Mouse (Mus musculus): ENCODE results near the gene Hist1h2ap. TPM values are rescaled to one million over a fixed set of nuclear protein-coding genes. Genes with fewer than 3 reads are reported as not detected.

Hist1h2ap gene
- polyA plus RNA-seq, 1 experiment: 2,018 TPM

DNA sequence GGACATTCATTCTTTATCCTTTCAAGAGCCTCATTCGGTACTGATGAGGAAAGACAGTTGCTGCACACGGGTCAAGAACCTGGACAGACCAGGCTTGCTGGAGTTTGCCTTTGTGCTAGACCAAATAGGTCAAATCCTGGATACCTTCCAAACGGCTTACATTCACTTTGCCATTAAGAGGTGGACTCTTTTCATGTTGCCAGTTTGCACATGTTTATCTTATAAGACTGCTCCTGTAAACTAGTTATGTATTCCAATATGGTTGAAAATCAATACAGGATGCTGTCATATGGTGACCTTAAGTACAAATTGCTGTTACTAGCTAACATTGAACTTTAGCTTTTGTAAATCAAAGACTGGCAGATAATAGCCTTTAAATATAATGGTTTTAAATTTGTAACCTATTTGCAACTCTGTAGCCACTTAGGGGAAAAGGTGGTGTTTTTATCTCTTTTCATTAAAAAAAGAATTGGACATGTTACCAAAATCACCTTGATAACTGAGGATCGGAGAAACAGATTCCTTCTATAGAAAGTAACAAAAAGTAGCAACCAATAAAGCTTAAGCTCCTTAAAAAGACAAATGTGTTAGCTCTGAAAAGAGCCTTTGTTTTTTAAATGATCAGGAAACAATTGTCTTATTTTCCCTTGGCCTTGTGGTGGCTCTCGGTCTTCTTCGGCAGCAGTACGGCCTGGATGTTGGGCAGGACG is 47.0 kb downstream of the Hist1h2ap start:
- no peak for TF ChIP-seq MYOG (IDR thresholded peaks at IDR 0.05; ENCODE audit: control insufficient read depth, extremely low read depth, insufficient read length)
- no peaks in the 10 kb centered on the region for H3K27me3 ChIP-seq (ENCODE audit: control insufficient read depth, insufficient read depth, insufficient read length)

DNA sequence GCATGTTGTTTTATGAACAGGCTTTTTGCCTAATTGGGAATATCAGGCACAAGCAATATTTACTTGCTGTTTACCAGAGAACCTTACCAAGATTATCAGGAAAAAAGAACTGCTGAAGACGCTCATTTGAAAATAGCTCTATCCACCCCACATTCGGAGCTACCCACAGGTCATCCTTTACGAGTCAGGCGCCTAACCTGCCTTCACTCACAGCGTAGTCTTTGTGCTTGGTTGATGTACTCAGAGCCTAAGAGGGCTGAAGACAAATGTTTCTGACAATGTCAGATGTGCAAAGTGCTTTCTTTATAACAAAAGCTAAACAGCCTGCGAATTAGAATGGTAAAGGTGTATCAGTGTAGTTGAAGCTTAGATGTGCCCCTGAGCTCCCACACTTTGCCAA is 49.0 kb downstream of the Hist1h2ap start:
- Histone ChIP-seq H3K79me2 (ENCODE audit: control insufficient read depth, insufficient read depth) (no peaks in the 10 kb centered on the region), H3K4me3 (ENCODE audit: insufficient read depth, poor library complexity, severe bottlenecking) (no peak overlapping the region), H3K79me3 (ENCODE audit: low read depth) (no peaks in the 10 kb centered on the region), H3K36me3 (ENCODE audit: control insufficient read depth, insufficient read depth) (no peaks in the 10 kb centered on the region), H3K27me3 (ENCODE audit: control insufficient read depth, insufficient read depth, insufficient read length) (no peaks in the 10 kb centered on the region), H3ac (ENCODE audit: control insufficient read depth, insufficient read length, low read depth) (no peak overlapping the region)
- TF ChIP-seq USF1 (IDR thresholded peaks at IDR 0.05; ENCODE audit: low read depth) (no peak), MYOD1 (IDR thresholded peaks at IDR 0.05; ENCODE audit: control insufficient read depth, insufficient read length, low read depth) (no peak), FOSL1 (IDR thresholded peaks at IDR 0.05; ENCODE audit: insufficient read depth, low read length, poor library complexity, severe bottlenecking) (no peak), MAX (IDR thresholded peaks at IDR 0.05) (no peak), MYOG (IDR thresholded peaks at IDR 0.05; ENCODE audit: control insufficient read depth, extremely low read depth, insufficient read length) (no peak), CTCF (IDR thresholded peaks at IDR 0.05; ENCODE audit: control insufficient read depth, insufficient read depth, insufficient read length) (no peak), CEBPB (IDR thresholded peaks at IDR 0.05; ENCODE audit: low read depth) (no peak)

More for the DNA sequence above, 47.0 kb downstream of the Hist1h2ap start:
- H3K79me2 ChIP-seq (ENCODE audit: control insufficient read depth, insufficient read depth): no peaks in the 10 kb centered on the region
- H3K36me3 ChIP-seq (ENCODE audit: control insufficient read depth, insufficient read depth): no peaks in the 10 kb centered on the region
- H3K4me3 ChIP-seq (ENCODE audit: insufficient read depth, poor library complexity, severe bottlenecking): peak overlapping the region; percentile 18
- H3K79me3 ChIP-seq (ENCODE audit: low read depth): no peaks in the 10 kb centered on the region
- peak overlapping the region; percentile 59 for H3ac ChIP-seq (ENCODE audit: control insufficient read depth, insufficient read length, low read depth)

DNA sequence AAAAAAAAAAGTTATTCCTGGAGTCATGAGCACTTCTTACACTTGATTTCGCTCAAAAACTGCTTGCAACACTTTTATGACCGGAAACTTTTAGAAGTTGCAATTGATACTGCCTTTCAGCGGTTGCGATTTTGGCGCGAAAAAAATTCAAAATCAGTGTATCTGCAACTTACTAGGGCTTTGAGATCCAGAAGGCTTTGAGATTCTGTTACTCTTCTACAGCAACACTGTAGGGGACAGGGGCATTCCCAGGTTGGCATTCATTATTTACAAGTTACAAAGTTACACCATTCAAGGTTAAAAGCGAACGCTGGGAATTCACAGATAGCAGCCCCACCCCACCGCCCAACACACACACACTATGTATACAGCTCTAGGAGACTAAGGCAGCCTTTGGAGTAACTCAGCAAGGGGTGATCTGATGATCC is 49.6 kb downstream of the Hist1h2ap start:
- TF ChIP-seq MYOD1 (IDR thresholded peaks at IDR 0.05; ENCODE audit: control insufficient read depth, insufficient read length, low read depth) (no peak), USF1 (IDR thresholded peaks at IDR 0.05; ENCODE audit: low read depth) (no peak)
- Histone ChIP-seq H3K36me3 (ENCODE audit: control insufficient read depth, insufficient read depth) (no peaks in the 10 kb centered on the region), H3K79me2 (ENCODE audit: control insufficient read depth, insufficient read depth) (no peaks in the 10 kb centered on the region), H3K27me3 (ENCODE audit: control insufficient read depth, insufficient read depth, insufficient read length) (no peaks in the 10 kb centered on the region), H3ac (ENCODE audit: control insufficient read depth, insufficient read length, low read depth) (peak overlapping the region; percentile 64), H3K4me3 (ENCODE audit: insufficient read depth, poor library complexity, severe bottlenecking) (no peak overlapping the region), H3K79me3 (ENCODE audit: low read depth) (no peaks in the 10 kb centered on the region)

DNA sequence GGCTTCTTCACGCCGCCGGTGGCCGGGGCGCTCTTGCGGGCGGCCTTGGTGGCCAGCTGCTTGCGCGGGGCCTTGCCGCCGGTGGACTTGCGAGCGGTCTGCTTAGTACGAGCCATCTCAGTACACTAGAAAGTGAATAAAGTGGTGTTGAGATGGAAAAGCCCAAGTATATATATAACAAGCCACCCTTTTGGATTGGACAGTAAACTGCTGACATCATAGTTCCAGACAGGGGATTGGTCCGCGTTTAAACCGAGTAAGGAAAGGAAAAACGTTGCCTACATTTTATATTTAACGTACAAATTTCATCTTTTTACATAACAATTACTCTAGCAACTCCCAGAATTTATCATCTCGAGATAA is 50.1 kb downstream of the Hist1h2ap start, which contains the start of gene Hist1h3i:
TSS of gene Hist1h3i (minus strand) at position 116 of the 363 bp plus-strand sequence.
- Histone ChIP-seq H3ac (ENCODE audit: control insufficient read depth, insufficient read length, low read depth) (peak within 1 kb of the TSS; percentile 64), H3K79me3 (ENCODE audit: low read depth) (no peaks in the 10 kb centered on the region), H3K27me3 (ENCODE audit: control insufficient read depth, insufficient read depth, insufficient read length) (no peaks in the 10 kb centered on the region), H3K4me3 (ENCODE audit: insufficient read depth, poor library complexity, severe bottlenecking) (peak within 1 kb of the TSS; percentile 8), H3K36me3 (ENCODE audit: control insufficient read depth, insufficient read depth) (no peaks in the 10 kb centered on the region), H3K79me2 (ENCODE audit: control insufficient read depth, insufficient read depth) (no peaks in the 10 kb centered on the region)
- TF ChIP-seq MYOG (IDR thresholded peaks at IDR 0.05; ENCODE audit: control insufficient read depth, extremely low read depth, insufficient read length): no peak
- no peak for TF ChIP-seq USF1 (IDR thresholded peaks at IDR 0.05; ENCODE audit: low read depth)
- no peak for TF ChIP-seq MYOD1 (IDR thresholded peaks at IDR 0.05; ENCODE audit: control insufficient read depth, insufficient read length, low read depth)
- TF ChIP-seq CEBPB (IDR thresholded peaks at IDR 0.05; ENCODE audit: low read depth): no peak
- no peak for TF ChIP-seq FOSL1 (IDR thresholded peaks at IDR 0.05; ENCODE audit: insufficient read depth, low read length, poor library complexity, severe bottlenecking)
- TF ChIP-seq MAX (IDR thresholded peaks at IDR 0.05): no peak
- no peak for TF ChIP-seq CTCF (IDR thresholded peaks at IDR 0.05; ENCODE audit: control insufficient read depth, insufficient read depth, insufficient read length)

Small RNA genes lying within 50 kb of the gene (microRNA-seq; reads per million reads assigned to microRNA genes)
- not detected for gene Gm19658 (ENCODE audit: borderline microRNAs expressed)
- gene Gm44346 (ENCODE audit: borderline microRNAs expressed): not detected
- gene Gm44466 (ENCODE audit: borderline microRNAs expressed): not detected

Other genes with a start within 250 kb of the Hist1h2ap start
- not detected for gene Olfr1362, start 219.5 kb downstream of the Hist1h2ap start, polyA plus RNA-seq (2012; fragmentation: generic; extraction: Trizol)
- 0.01 TPM for gene Olfr11, start 191.0 kb downstream of the Hist1h2ap start, polyA plus RNA-seq (2012; fragmentation: generic; extraction: Trizol)
- not detected for gene Olfr1361, start 170.1 kb downstream of the Hist1h2ap start, polyA plus RNA-seq (2012; fragmentation: generic; extraction: Trizol)
- gene Olfr1360, start 156.1 kb downstream of the Hist1h2ap start, polyA plus RNA-seq (2012; fragmentation: generic; extraction: Trizol): not detected
- gene Olfr1359, start 135.4 kb downstream of the Hist1h2ap start, polyA plus RNA-seq (2012; fragmentation: generic; extraction: Trizol): not detected
- gene Hist1h2bl, start 117.4 kb downstream of the Hist1h2ap start, polyA plus RNA-seq (2012; fragmentation: generic; extraction: Trizol): 9.1 TPM
- 15.6 TPM for gene Hist1h2ai, start 117.1 kb downstream of the Hist1h2ap start, polyA plus RNA-seq (2012; fragmentation: generic; extraction: Trizol)
- gene Hist1h3h, start 115.8 kb downstream of the Hist1h2ap start, polyA plus RNA-seq (2012; fragmentation: generic; extraction: Trizol): 15.6 TPM
- gene Hist1h2bm, start 111.5 kb downstream of the Hist1h2ap start, polyA plus RNA-seq (2012; fragmentation: generic; extraction: Trizol): 3.4 TPM
- gene Hist1h4j, start 98.4 kb downstream of the Hist1h2ap start, polyA plus RNA-seq (2012; fragmentation: generic; extraction: Trizol): 2.9 TPM
- gene Hist1h4k, start 83.0 kb downstream of the Hist1h2ap start, polyA plus RNA-seq (2012; fragmentation: generic; extraction: Trizol): 10.3 TPM
- gene Hist1h2ak, start 79.7 kb downstream of the Hist1h2ap start, polyA plus RNA-seq (2012; fragmentation: generic; extraction: Trizol): 5.9 TPM
- 3.8 TPM for gene Hist1h2bn, start 79.4 kb downstream of the Hist1h2ap start, polyA plus RNA-seq (2012; fragmentation: generic; extraction: Trizol)
- gene Hist1h1b, start 52.9 kb downstream of the Hist1h2ap start, polyA plus RNA-seq (2012; fragmentation: generic; extraction: Trizol): 1.6 TPM
- 9.4 TPM for gene Hist1h3i, start 50.1 kb downstream of the Hist1h2ap start, polyA plus RNA-seq (2012; fragmentation: generic; extraction: Trizol)
- gene Hist1h2an, start 46.3 kb downstream of the Hist1h2ap start, polyA plus RNA-seq (2012; fragmentation: generic; extraction: Trizol): 18.1 TPM
- 2.6 TPM for gene Hist1h2bp, start 46.0 kb downstream of the Hist1h2ap start, polyA plus RNA-seq (2012; fragmentation: generic; extraction: Trizol)
- 20.3 TPM for gene Hist1h2bq, start 23.3 kb downstream of the Hist1h2ap start, polyA plus RNA-seq (2012; fragmentation: generic; extraction: Trizol)
- not detected for gene Hist1h2ao, start 23.0 kb downstream of the Hist1h2ap start, polyA plus RNA-seq (2012; fragmentation: generic; extraction: Trizol)
- not detected for gene Hist1h4m, start 21.8 kb downstream of the Hist1h2ap start, polyA plus RNA-seq (2012; fragmentation: generic; extraction: Trizol)
- gene Hist1h4n, start 1.3 kb downstream of the Hist1h2ap start, polyA plus RNA-seq (2012; fragmentation: generic; extraction: Trizol): 17.3 TPM
- 19.7 TPM for gene Hist1h2br, start 236 bp upstream of the Hist1h2ap start, polyA plus RNA-seq (2012; fragmentation: generic; extraction: Trizol)
- 1.4 TPM for gene Zfp184, start 111.6 kb upstream of the Hist1h2ap start, polyA plus RNA-seq (2012; fragmentation: generic; extraction: Trizol)
- gene Pom121l2, start 147.7 kb upstream of the Hist1h2ap start, polyA plus RNA-seq (2012; fragmentation: generic; extraction: Trizol): not detected
- 1.1 TPM for gene Prss16, start 176.2 kb upstream of the Hist1h2ap start, polyA plus RNA-seq (2012; fragmentation: generic; extraction: Trizol)
- 9.5 TPM for gene Hist1h2ah, start 202.1 kb upstream of the Hist1h2ap start, polyA plus RNA-seq (2012; fragmentation: generic; extraction: Trizol)
- gene Hist1h2bk, start 202.4 kb upstream of the Hist1h2ap start, polyA plus RNA-seq (2012; fragmentation: generic; extraction: Trizol): 12.8 TPM
- gene Hist1h4i, start 207.9 kb upstream of the Hist1h2ap start, polyA plus RNA-seq (2012; fragmentation: generic; extraction: Trizol): 31.8 TPM
- gene Hist1h2ag, start 209.4 kb upstream of the Hist1h2ap start, polyA plus RNA-seq (2012; fragmentation: generic; extraction: Trizol): 9.8 TPM
- 6.8 TPM for gene Hist1h2bj, start 209.7 kb upstream of the Hist1h2ap start, polyA plus RNA-seq (2012; fragmentation: generic; extraction: Trizol)

Measured in C2C12 (cell line).